Mouse (Mus musculus): ENCODE results near the gene Afdn. TPM values are rescaled to one million over a fixed set of nuclear protein-coding genes. Genes with fewer than 3 reads are reported as not detected.

The Afdn gene
- 116 to 154 TPM (median 126 TPM) in 3 replicates for total RNA-seq (2017)

- peak; percentile 70 for ATAC-seq (replicated peaks; ENCODE audit: insufficient number of reproducible peaks, low FRiP score, low TSS enrichment, poor library complexity, severe bottlenecking)
These were observed at the start of gene Afdn for GRCm38 (mm10) chr17:13759853-13760627. Gene Afdn, plus strand, starts transcription at chr17:13760539.

GRCm38 (mm10) chr17:13711173-13711572 lies 49.2 kb upstream of the Afdn start:
- no peak for ATAC-seq (replicated peaks; ENCODE audit: insufficient number of reproducible peaks, low FRiP score, low TSS enrichment, poor library complexity, severe bottlenecking)

GRCm38 (mm10) chr17:13712116-13712515 lies 48.2 kb upstream of the Afdn start:
- ATAC-seq (replicated peaks; ENCODE audit: insufficient number of reproducible peaks, low FRiP score, low TSS enrichment, poor library complexity, severe bottlenecking): no peak

- ATAC-seq (replicated peaks; ENCODE audit: insufficient number of reproducible peaks, low FRiP score, low TSS enrichment, poor library complexity, severe bottlenecking): no peak
These were observed 47.8 kb upstream of the Afdn start for GRCm38 (mm10) chr17:13712518-13712917.

GRCm38 (mm10) chr17:13714128-13714527 lies 46.2 kb upstream of the Afdn start:
- ATAC-seq (replicated peaks; ENCODE audit: insufficient number of reproducible peaks, low FRiP score, low TSS enrichment, poor library complexity, severe bottlenecking): no peak

GRCm38 (mm10) chr17:13714654-13715053 lies 45.7 kb upstream of the Afdn start:
- no peak for ATAC-seq (replicated peaks; ENCODE audit: insufficient number of reproducible peaks, low FRiP score, low TSS enrichment, poor library complexity, severe bottlenecking)

- no peak for ATAC-seq (replicated peaks; ENCODE audit: insufficient number of reproducible peaks, low FRiP score, low TSS enrichment, poor library complexity, severe bottlenecking)
These were observed 44.8 kb upstream of the Afdn start for GRCm38 (mm10) chr17:13715511-13715910.

- no peak for ATAC-seq (replicated peaks; ENCODE audit: insufficient number of reproducible peaks, low FRiP score, low TSS enrichment, poor library complexity, severe bottlenecking)
These were observed 44.0 kb upstream of the Afdn start for GRCm38 (mm10) chr17:13716336-13716735.

- no peak for ATAC-seq (replicated peaks; ENCODE audit: insufficient number of reproducible peaks, low FRiP score, low TSS enrichment, poor library complexity, severe bottlenecking)
These were observed 42.9 kb upstream of the Afdn start for GRCm38 (mm10) chr17:13717428-13717827.

GRCm38 (mm10) chr17:13720187-13720586 lies 40.2 kb upstream of the Afdn start:
- no peak for ATAC-seq (replicated peaks; ENCODE audit: insufficient number of reproducible peaks, low FRiP score, low TSS enrichment, poor library complexity, severe bottlenecking)

GRCm38 (mm10) chr17:13721372-13721771 lies 39.0 kb upstream of the Afdn start:
- no peak for ATAC-seq (replicated peaks; ENCODE audit: insufficient number of reproducible peaks, low FRiP score, low TSS enrichment, poor library complexity, severe bottlenecking)

- ATAC-seq (replicated peaks; ENCODE audit: insufficient number of reproducible peaks, low FRiP score, low TSS enrichment, poor library complexity, severe bottlenecking): no peak
These were observed 37.9 kb upstream of the Afdn start for GRCm38 (mm10) chr17:13722434-13722833.

- no peak for ATAC-seq (replicated peaks; ENCODE audit: insufficient number of reproducible peaks, low FRiP score, low TSS enrichment, poor library complexity, severe bottlenecking)
These were observed 35.3 kb upstream of the Afdn start for GRCm38 (mm10) chr17:13725004-13725550.

- ATAC-seq (replicated peaks; ENCODE audit: insufficient number of reproducible peaks, low FRiP score, low TSS enrichment, poor library complexity, severe bottlenecking): no peak
These were observed 33.4 kb upstream of the Afdn start for GRCm38 (mm10) chr17:13726832-13727355.

GRCm38 (mm10) chr17:13730980-13731726 lies 29.2 kb upstream of the Afdn start:
- ATAC-seq (replicated peaks; ENCODE audit: insufficient number of reproducible peaks, low FRiP score, low TSS enrichment, poor library complexity, severe bottlenecking): no peak

- ATAC-seq (replicated peaks; ENCODE audit: insufficient number of reproducible peaks, low FRiP score, low TSS enrichment, poor library complexity, severe bottlenecking): no peak
These were observed 28.6 kb upstream of the Afdn start for GRCm38 (mm10) chr17:13731727-13732112.

GRCm38 (mm10) chr17:13732685-13733084 lies 27.7 kb upstream of the Afdn start:
- no peak for ATAC-seq (replicated peaks; ENCODE audit: insufficient number of reproducible peaks, low FRiP score, low TSS enrichment, poor library complexity, severe bottlenecking)

- ATAC-seq (replicated peaks; ENCODE audit: insufficient number of reproducible peaks, low FRiP score, low TSS enrichment, poor library complexity, severe bottlenecking): no peak
These were observed 26.4 kb upstream of the Afdn start for GRCm38 (mm10) chr17:13733971-13734370.

- no peak for ATAC-seq (replicated peaks; ENCODE audit: insufficient number of reproducible peaks, low FRiP score, low TSS enrichment, poor library complexity, severe bottlenecking)
These were observed 25.3 kb upstream of the Afdn start for GRCm38 (mm10) chr17:13735057-13735456.

Measured in monocyte, adult 5-6 weeks (primary cell).